Mouse (Mus musculus) embryonic facial prominence, embryonic 12.5 days (tissue): ENCODE results near the gene Slc25a20. TPM values are rescaled to one million over a fixed set of nuclear protein-coding genes. Genes with fewer than 3 reads are reported as not detected.
A peak's percentile ranks its signal among the peaks of the same experiment; 100 is the strongest.

Source experiments
- ATAC-seq: fragments of 200-750 bp; cut with Nextera tagmentation; 2 replicates; pipeline ENCODE4 v1.8.0; 2017; ENCODE audit not compliant: insufficient number of reproducible peaks, insufficient read depth, low FRiP score, low TSS enrichment
- H3K27ac ChIP-seq: fragments of 300-500 bp; sonication (generic); 2 replicates; pipeline ENCODE4 v1.5.1; 2016; ENCODE audit warnings: mild to moderate bottlenecking
- H3K27me3 ChIP-seq: fragments of 300-500 bp; sonication (generic); 2 replicates; pipeline ENCODE4 v1.6.1; 2016; ENCODE audit warnings: mild to moderate bottlenecking, moderate library complexity
- H3K36me3 ChIP-seq: fragments of 300-500 bp; sonication (generic); 2 replicates; pipeline ENCODE4 v1.6.1; 2016; ENCODE audit warnings: mild to moderate bottlenecking
- H3K4me1 ChIP-seq: fragments of 300-500 bp; sonication (generic); 2 replicates; pipeline ENCODE4 v1.6.1; 2016
- H3K4me2 ChIP-seq: fragments of 300-500 bp; sonication (generic); replicated peaks from 2 replicates; pipeline ENCODE4 v1.6.1; 2016; ENCODE audit warnings: mild to moderate bottlenecking, moderate library complexity
- H3K4me3 ChIP-seq: fragments of 300-500 bp; sonication (generic); 2 replicates; pipeline ENCODE4 v1.5.1; 2016; ENCODE audit warnings: mild to moderate bottlenecking
- H3K9ac ChIP-seq: fragments of 300-500 bp; sonication (generic); 2 replicates; pipeline ENCODE4 v1.6.1; 2016; ENCODE audit warnings: mild to moderate bottlenecking, moderate library complexity
- H3K9me3 ChIP-seq: fragments of 300-500 bp; sonication (generic); 2 replicates; pipeline ENCODE4 v1.6.1; 2016; ENCODE audit warnings: mild to moderate bottlenecking, moderate library complexity
- WGBS: fragments of 180-500 bp; shearing (Covaris S2); methylation state at CpG from one replicate; pipeline ENCODE4 v1.1.7; 2016; 5-methylcytosine and 5-hydroxymethylcytosine counted together
- polyA plus RNA-seq: library from polyadenylated mRNA; unstranded; fragments of >200 nt; fragmentation: Nextera tagmentation; extraction: Ambion mirVana; gene quantifications from 2 replicates; pipeline ENCODE4 v1.2.1, GENCODE M21; 2016

Gene Slc25a20
- 43.1 and 45.7 TPM in 2 replicates for polyA plus RNA-seq

GRCm38 (mm10) chr9:108661677-108662612 lies at the start of gene Slc25a20:
Slc25a20 (plus strand) TSS chr9:108662088.
- H3K4me2 ChIP-seq: peak within 1 kb of the TSS; percentile 74
- H3K9ac ChIP-seq: peak within 1 kb of the TSS; percentile 70
- no peaks in the 10 kb centered on the region for H3K36me3 ChIP-seq
- H3K9me3 ChIP-seq: no peaks in the 10 kb centered on the region
- H3K27ac ChIP-seq: no peak within 1 kb of the TSS
- WGBS: 3% methylated on average over 36 of the region's 37 CpGs
- H3K4me3 ChIP-seq: peak within 1 kb of the TSS; percentile 62
- ATAC-seq: peak; percentile 83; the same call in 1 of the 2 replicates
- H3K4me1 ChIP-seq: peaks cover 7% of the 10 kb centered on the region; the same call in 1 of the 2 replicates
- H3K27me3 ChIP-seq: no peaks in the 10 kb centered on the region

DNA sequence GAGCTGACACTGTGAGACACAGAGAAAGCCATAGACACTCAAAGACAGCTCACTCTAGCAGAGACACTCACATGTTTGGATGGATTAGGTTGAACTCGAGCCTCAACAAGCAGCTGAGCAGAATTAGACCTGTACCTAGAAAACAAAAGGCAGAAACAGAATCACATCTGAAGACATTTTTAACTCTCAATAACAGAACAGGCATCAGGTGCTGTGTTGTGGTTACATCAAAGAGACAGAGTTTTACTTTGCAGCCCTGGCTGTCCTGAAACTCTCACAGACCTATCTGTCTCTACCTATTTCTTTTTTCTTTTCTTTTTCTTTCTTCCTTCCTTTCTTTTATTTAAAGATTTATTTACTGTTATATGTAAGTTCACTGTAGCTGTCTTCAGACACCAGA lies 44.6 kb upstream of the Slc25a20 start:
- H3K27ac ChIP-seq: no peak overlapping the region
- no peaks in the 10 kb centered on the region for H3K4me1 ChIP-seq
- no peak overlapping the region for H3K4me2 ChIP-seq
- no peaks in the 10 kb centered on the region for H3K9me3 ChIP-seq
- ATAC-seq: no peak
- peaks cover 59% of the 10 kb centered on the region for H3K36me3 ChIP-seq
- WGBS: 84% methylated on average over 1 of the region's 1 CpGs
- no peak overlapping the region for H3K9ac ChIP-seq
- H3K4me3 ChIP-seq: no peak overlapping the region
- no peaks in the 10 kb centered on the region for H3K27me3 ChIP-seq

- Histone ChIP-seq H3K27ac (no peak overlapping the region), H3K9ac (no peak overlapping the region), H3K4me2 (no peak overlapping the region), H3K36me3 (peaks cover 14% of the 10 kb centered on the region; the same call in 1 of the 2 replicates), H3K4me3 (no peak overlapping the region), H3K27me3 (no peaks in the 10 kb centered on the region), H3K4me1 (no peaks in the 10 kb centered on the region), H3K9me3 (no peaks in the 10 kb centered on the region)
- no peak for ATAC-seq
- WGBS: 89% methylated on average over 2 of the region's 2 CpGs
These were observed 35.4 kb upstream of the Slc25a20 start for GRCm38 (mm10) chr9:108626498-108626897.

GRCm38 (mm10) chr9:108628141-108628540 lies 33.7 kb upstream of the Slc25a20 start:
- Histone ChIP-seq H3K27ac (no peak overlapping the region), H3K4me1 (no peaks in the 10 kb centered on the region), H3K9ac (no peak overlapping the region), H3K4me2 (no peak overlapping the region), H3K9me3 (no peaks in the 10 kb centered on the region), H3K27me3 (no peaks in the 10 kb centered on the region), H3K4me3 (no peak overlapping the region), H3K36me3 (peaks cover 14% of the 10 kb centered on the region; the same call in 1 of the 2 replicates)
- no peak for ATAC-seq
- WGBS: 81% methylated on average over 4 of the region's 4 CpGs

- 0 out of 2 replicates have a peak, but pooled peaks cover 10% of the 10 kb centered on the region for H3K36me3 ChIP-seq
- H3K27me3 ChIP-seq: no peaks in the 10 kb centered on the region
- H3K27ac ChIP-seq: no peak overlapping the region
- H3K4me3 ChIP-seq: no peak overlapping the region
- no peaks in the 10 kb centered on the region for H3K4me1 ChIP-seq
- WGBS: 94% methylated on average over 1 of the region's 1 CpGs
- H3K9ac ChIP-seq: no peak overlapping the region
- ATAC-seq: no peak
- H3K4me2 ChIP-seq: no peak overlapping the region
- no peaks in the 10 kb centered on the region for H3K9me3 ChIP-seq
These were observed 31.2 kb upstream of the Slc25a20 start for GRCm38 (mm10) chr9:108630683-108631082.

GRCm38 (mm10) chr9:108631631-108632256 lies 30.1 kb upstream of the Slc25a20 start:
- Histone ChIP-seq H3K9me3 (no peaks in the 10 kb centered on the region), H3K4me2 (no peak overlapping the region), H3K9ac (no peak overlapping the region), H3K27me3 (no peaks in the 10 kb centered on the region), H3K4me1 (no peaks in the 10 kb centered on the region), H3K36me3 (0 out of 2 replicates have a peak, but pooled peaks cover 8% of the 10 kb centered on the region), H3K27ac (no peak overlapping the region), H3K4me3 (no peak overlapping the region)
- WGBS: 85% methylated on average over 5 of the region's 5 CpGs
- ATAC-seq: no peak

- Histone ChIP-seq H3K27ac (no peak overlapping the region), H3K4me3 (no peak overlapping the region), H3K9ac (no peak overlapping the region), H3K27me3 (no peaks in the 10 kb centered on the region), H3K4me2 (no peak overlapping the region), H3K4me1 (no peaks in the 10 kb centered on the region), H3K36me3 (0 out of 2 replicates have a peak, but pooled peaks cover 8% of the 10 kb centered on the region), H3K9me3 (no peaks in the 10 kb centered on the region)
- ATAC-seq: no peak
- 86% methylated on average over 5 of the region's 5 CpGs for WGBS
These were observed 29.5 kb upstream of the Slc25a20 start for GRCm38 (mm10) chr9:108632375-108632774.

- no peak overlapping the region for H3K4me2 ChIP-seq
- ATAC-seq: no peak
- no peaks in the 10 kb centered on the region for H3K9me3 ChIP-seq
- H3K4me1 ChIP-seq: no peaks in the 10 kb centered on the region
- no peaks in the 10 kb centered on the region for H3K27me3 ChIP-seq
- 77% methylated on average over 2 of the region's 2 CpGs for WGBS
- no peak overlapping the region for H3K27ac ChIP-seq
- H3K36me3 ChIP-seq: 0 out of 2 replicates have a peak, but pooled peaks cover 8% of the 10 kb centered on the region
- H3K4me3 ChIP-seq: no peak overlapping the region
- H3K9ac ChIP-seq: no peak overlapping the region
These were observed 28.0 kb upstream of the Slc25a20 start for GRCm38 (mm10) chr9:108633846-108634245.

GRCm38 (mm10) chr9:108635415-108635814 lies 26.5 kb upstream of the Slc25a20 start:
- Histone ChIP-seq H3K27me3 (no peaks in the 10 kb centered on the region), H3K4me1 (no peaks in the 10 kb centered on the region), H3K9ac (no peak overlapping the region), H3K27ac (no peak overlapping the region), H3K4me3 (no peak overlapping the region), H3K4me2 (no peak overlapping the region), H3K36me3 (0 out of 2 replicates have a peak, but pooled peaks cover 15% of the 10 kb centered on the region), H3K9me3 (no peaks in the 10 kb centered on the region)
- no peak for ATAC-seq
- whole genome bisulfite sequencing: 86% methylated on average over 2 of the region's 2 CpGs

GRCm38 (mm10) chr9:108639825-108640224 lies 22.1 kb upstream of the Slc25a20 start:
- Histone ChIP-seq H3K36me3 (peaks cover 39% of the 10 kb centered on the region), H3K4me3 (no peak overlapping the region), H3K27me3 (no peaks in the 10 kb centered on the region), H3K9me3 (no peaks in the 10 kb centered on the region), H3K4me1 (0 out of 2 replicates have a peak, but pooled peaks cover 5% of the 10 kb centered on the region), H3K9ac (no peak overlapping the region), H3K27ac (no peak overlapping the region), H3K4me2 (no peak overlapping the region)
- ATAC-seq: no peak
- WGBS: 93% methylated on average over 2 of the region's 2 CpGs

GRCm38 (mm10) chr9:108648166-108648565 lies 13.7 kb upstream of the Slc25a20 start:
- no peak overlapping the region for H3K27ac ChIP-seq
- WGBS: 45% methylated on average over 10 of the region's 10 CpGs
- ATAC-seq: no peak

More at GRCm38 (mm10) chr9:108648166-108648565, 13.7 kb upstream of the Slc25a20 start:
- Histone ChIP-seq H3K4me2 (peak overlapping the region; percentile 75), H3K27me3 (no peaks in the 10 kb centered on the region), H3K36me3 (peaks cover 4% of the 10 kb centered on the region; the same call in 1 of the 2 replicates), H3K4me1 (peaks cover 14% of the 10 kb centered on the region), H3K9ac (peak overlapping the region; percentile 96), H3K4me3 (peak overlapping the region; percentile 98), H3K9me3 (no peaks in the 10 kb centered on the region)
